Mouse (Mus musculus): ENCODE results near the gene Prrx2. TPM values are rescaled to one million over a fixed set of nuclear protein-coding genes. Genes with fewer than 3 reads are reported as not detected.

The Prrx2 gene
- polyA plus RNA-seq, 1 experiment = 1.0 TPM

Other genes with a start within 250 kb of the Prrx2 start
- 0.51 TPM in 1 of 2 replicates, not detected in the other for gene Cstad, start 239.9 kb upstream of the Prrx2 start, polyA plus RNA-seq (2012; rRNA removed)
- gene 1700001O22Rik, start 31.3 kb upstream of the Prrx2 start, polyA plus RNA-seq (2012; rRNA removed) = 905 and 964 TPM in 2 replicates
- gene Ntmt1, start 27.1 kb upstream of the Prrx2 start, polyA plus RNA-seq (2012; rRNA removed) = 49.5 and 53.9 TPM in 2 replicates
- gene Asb6, start 4.6 kb upstream of the Prrx2 start, polyA plus RNA-seq (2012; rRNA removed) = 9.3 and 10.5 TPM in 2 replicates
- 3.9 and 15.6 TPM in 2 replicates for gene Ptges, start 94.9 kb downstream of the Prrx2 start, polyA plus RNA-seq (2012; rRNA removed)
- gene Tor1b, start 118.0 kb downstream of the Prrx2 start, polyA plus RNA-seq (2012; rRNA removed) = 12.9 and 14.0 TPM in 2 replicates
- 10.5 and 11.1 TPM in 2 replicates for gene Tor1a, start 133.0 kb downstream of the Prrx2 start, polyA plus RNA-seq (2012; rRNA removed)
- 19.9 and 23.7 TPM in 2 replicates for gene BC005624, start 147.2 kb downstream of the Prrx2 start, polyA plus RNA-seq (2012; rRNA removed)
- gene Usp20, start 147.3 kb downstream of the Prrx2 start, polyA plus RNA-seq (2012; rRNA removed) = 68.1 and 76.9 TPM in 2 replicates

Data from testis, adult 2 months (tissue).